Mouse (Mus musculus) bone marrow macrophage, adult 2 months (primary cell): Measurements from ENCODE around the gene Hcn1.

ENCODE experiments used
- CTCF ChIP-seq: IDR thresholded peaks from 2 replicates; pipeline ENCODE4 v1.5.1; 2012; ENCODE audit warnings: low read depth, mild to moderate bottlenecking, low read length, moderate library complexity
- POLR2A ChIP-seq: IDR thresholded peaks from 2 replicates; pipeline ENCODE4 v1.6.1; 2012; ENCODE audit warnings: mild to moderate bottlenecking, low read depth, low read length, borderline replicate concordance

- TF ChIP-seq POLR2A (no peak), CTCF (no peak)
These were observed 424.4 kb downstream of the Hcn1 start for GRCm38 (mm10) chr13:118026510-118026909.
